Mouse (Mus musculus): Measurements from ENCODE around the gene Eipr1.
"Not testable (repeated sequence)": the region's sequence is repeated elsewhere in the genome, so short reads cannot be mapped to it uniquely, and the experiment has no call there.

Gene Eipr1

GRCm38 (mm10) chr12:28875471-28875870 lies 123.9 kb downstream of the Eipr1 start:
- no peak for DNase-seq (ENCODE audit: extremely low spot score, low read depth, low spot score)

DNA sequence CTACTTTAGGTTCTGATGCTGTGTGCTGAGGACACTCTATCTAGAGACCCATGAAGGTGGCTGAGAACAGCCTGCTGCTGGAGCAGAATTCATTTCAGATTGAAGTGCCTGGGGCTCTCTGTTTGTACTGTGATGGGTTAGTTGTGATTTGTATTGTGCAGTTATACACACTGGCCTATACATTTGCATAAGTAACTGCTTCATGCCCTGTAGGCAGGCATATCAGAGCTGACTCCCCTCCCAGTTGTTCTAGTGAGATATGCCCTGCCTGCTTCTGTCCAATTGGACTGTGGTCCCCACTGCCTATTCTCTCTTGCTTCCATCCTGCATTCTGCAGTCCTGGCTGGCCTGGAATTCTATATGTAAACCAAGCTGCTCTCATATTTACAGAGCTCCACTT lies 128.9 kb downstream of the Eipr1 start:
- DNase-seq (ENCODE audit: extremely low spot score, low read depth, low spot score) = no peak

DNA sequence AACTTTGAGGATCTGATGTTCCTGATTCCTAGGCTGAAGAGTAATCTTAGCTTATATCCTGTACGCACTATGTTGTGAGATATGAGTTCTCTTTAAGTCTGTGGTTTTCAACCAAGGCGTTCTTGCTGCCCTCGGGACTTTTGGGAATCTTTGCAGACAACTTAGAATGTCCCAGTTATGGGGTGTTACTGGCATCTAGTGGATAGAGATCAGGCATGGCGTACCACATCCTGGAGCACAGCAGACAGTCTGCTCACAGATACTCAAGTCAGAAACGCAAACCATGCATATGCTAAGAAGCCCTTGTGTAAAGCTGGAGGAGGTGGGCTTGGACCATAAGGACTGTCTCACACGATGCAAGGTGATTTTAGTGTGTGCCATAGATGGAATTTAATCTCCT lies 136.1 kb downstream of the Eipr1 start:
- DNase-seq (ENCODE audit: extremely low spot score, low read depth, low spot score) = no peak

DNA sequence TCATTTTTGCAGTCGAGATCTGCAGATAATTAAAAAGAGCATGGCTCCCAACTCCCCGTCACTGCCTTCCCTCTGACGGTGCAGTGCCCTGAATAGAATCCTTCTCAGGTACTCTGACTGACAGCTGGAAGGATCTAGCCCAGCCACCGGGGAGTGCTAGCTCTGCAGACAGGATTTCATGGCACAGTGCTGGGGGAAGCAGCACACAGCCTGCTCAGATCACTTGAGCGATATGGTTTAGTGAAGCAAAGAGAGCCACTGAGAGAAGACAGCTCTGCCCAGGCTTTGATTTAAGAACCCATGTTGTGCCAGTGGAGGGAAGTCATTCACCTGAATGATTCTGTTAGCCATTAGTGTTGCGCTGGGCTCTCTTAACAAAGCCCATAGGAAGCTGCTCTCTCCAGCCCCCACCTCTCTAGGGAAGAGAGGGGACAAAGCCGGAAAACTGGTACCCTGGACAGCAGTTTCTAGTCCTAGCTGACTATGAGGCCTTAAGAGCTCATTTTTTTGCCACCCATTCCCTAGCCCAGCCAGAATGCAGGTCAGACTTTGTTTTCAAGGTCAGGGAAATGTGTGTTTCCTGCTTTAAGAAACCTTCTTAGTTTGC lies 137.6 kb downstream of the Eipr1 start:
- no peak for DNase-seq (ENCODE audit: extremely low spot score, low read depth, low spot score)

DNA sequence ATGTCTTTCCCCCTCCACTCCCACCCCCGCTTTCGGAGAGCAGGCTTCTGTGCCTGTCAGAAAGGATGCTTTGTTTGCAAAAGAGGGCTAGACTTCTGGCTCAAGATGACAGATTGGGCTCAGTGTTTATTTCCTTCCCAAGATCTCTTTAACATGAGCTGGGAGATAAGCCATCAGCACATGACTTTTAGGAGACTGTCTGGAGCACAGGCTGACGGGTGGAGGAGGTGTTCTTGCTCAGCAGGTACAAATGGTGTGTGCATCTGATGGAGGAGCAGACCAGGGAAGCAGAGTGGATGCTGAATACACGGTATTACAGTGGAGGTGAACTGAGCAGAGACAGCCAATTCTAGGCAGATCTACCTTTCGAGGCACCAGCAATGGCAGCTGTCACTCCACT lies 139.9 kb downstream of the Eipr1 start:
- no peak for DNase-seq (ENCODE audit: extremely low spot score, low read depth, low spot score)

GRCm38 (mm10) chr12:28896577-28896976 lies 145.0 kb downstream of the Eipr1 start:
- DNase-seq (ENCODE audit: extremely low spot score, low read depth, low spot score) = no peak

GRCm38 (mm10) chr12:28898307-28898706 lies 146.7 kb downstream of the Eipr1 start:
- DNase-seq (ENCODE audit: extremely low spot score, low read depth, low spot score) = no peak

DNA sequence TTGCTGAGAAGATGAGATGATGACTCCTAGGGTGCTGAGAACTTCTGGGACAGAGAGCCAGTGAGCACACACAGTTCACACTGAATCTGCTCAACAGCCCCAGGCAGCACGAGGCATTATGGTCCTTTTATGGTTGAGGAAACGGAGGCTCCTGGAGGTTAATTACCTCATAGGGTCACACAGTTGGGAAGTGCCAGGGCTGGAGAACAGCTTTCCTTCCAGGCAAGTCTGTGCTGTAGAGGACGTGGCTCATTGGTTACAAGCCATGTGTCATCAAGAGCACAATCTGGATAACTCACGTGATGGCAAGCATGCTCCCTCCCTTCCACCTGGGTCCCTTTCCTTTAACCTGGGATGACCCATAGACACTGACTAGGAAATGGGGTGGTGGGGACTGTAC lies 148.1 kb downstream of the Eipr1 start:
- DNase-seq (ENCODE audit: extremely low spot score, low read depth, low spot score) = no peak

DNA sequence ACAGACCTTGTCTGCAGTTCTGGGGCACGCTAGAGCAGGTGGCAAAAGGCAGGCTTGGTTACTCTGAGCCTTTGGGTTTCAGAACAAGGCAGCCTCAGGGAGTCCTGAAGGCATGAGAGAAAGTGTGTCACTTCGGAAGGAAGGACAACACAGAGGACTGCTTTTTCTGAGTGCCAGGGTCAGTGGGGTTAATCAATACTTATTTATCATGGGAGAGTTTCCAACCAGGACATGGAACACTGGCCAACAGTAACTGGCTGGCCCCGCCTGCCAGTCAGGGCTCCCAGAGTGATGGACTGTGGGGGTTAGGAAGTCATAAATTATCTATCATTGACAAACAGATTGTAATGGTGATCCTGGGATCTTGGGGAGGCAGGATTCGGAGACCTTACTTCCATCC lies 148.7 kb downstream of the Eipr1 start:
- no peak for DNase-seq (ENCODE audit: extremely low spot score, low read depth, low spot score)

GRCm38 (mm10) chr12:28902132-28902531 lies 150.5 kb downstream of the Eipr1 start:
- no peak for DNase-seq (ENCODE audit: extremely low spot score, low read depth, low spot score)

DNA sequence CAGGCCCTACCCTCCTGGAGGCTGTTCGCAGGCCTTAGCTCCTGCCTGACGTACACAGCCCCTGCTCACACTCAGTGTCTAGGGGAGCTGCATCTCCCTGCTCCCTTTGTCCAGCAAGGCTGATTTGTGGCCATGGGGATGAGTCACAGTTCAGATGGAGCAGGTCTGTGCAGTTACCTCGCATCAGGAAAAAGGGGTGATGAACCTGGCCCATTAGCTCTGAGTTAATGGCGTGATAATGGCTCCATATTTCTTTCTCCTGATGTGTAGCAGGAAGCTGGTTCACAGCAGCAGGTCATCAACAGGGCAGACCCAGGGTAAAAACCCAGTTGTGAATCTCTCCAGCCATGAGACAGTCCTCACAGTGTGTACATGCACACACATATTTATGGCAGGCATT lies 151.5 kb downstream of the Eipr1 start:
- DNase-seq (ENCODE audit: extremely low spot score, low read depth, low spot score) = no peak

GRCm38 (mm10) chr12:28905486-28905885 lies 153.9 kb downstream of the Eipr1 start:
- no peak for DNase-seq (ENCODE audit: extremely low spot score, low read depth, low spot score)

GRCm38 (mm10) chr12:28906016-28906415 lies 154.4 kb downstream of the Eipr1 start:
- no peak for DNase-seq (ENCODE audit: extremely low spot score, low read depth, low spot score)

DNA sequence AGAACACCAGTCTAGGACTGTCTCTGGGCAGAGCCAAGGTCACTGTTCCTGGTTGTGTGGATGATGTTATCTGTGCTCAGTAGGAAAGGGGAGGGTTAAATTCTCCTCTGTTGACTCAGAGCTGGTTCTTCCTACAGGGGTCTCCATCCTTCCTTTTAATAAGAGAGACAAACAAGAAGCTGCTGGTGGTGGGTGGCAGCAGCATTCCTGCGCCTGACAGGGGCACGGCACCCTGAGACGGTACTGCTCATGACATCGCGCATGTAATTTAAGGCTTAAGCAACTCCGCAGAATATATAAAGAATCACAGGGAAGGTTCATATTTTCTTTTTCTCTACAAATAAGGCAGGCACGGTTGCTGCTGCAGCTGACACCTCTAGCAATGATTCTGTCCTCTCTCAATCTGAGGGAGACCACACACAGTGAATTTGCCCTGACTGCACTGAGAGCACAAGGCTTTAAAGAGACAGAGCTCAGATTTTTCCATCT lies 155.2 kb downstream of the Eipr1 start:
- no peak for DNase-seq (ENCODE audit: extremely low spot score, low read depth, low spot score)

DNA sequence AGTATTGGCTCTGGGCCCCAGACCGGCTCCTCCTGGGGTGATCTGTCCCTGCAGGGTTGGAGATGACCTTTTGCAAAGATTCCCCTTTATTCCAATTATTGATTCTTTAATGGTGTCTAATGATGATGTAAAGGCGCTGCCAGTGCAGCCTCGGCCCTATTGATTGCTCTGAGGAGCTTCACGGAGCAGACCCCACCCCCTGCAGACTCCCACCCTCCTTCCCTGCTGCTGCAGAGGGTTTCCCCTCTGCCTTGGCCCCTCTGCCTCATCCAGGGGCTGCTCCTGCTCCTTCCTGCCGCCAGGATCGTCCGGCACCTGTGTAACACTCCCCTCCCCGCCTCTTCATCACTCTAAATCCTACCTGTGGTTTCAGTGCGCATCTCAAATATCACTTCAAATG lies 156.2 kb downstream of the Eipr1 start:
- DNase-seq (ENCODE audit: extremely low spot score, low read depth, low spot score) = no peak

- DNase-seq (ENCODE audit: extremely low spot score, low read depth, low spot score) = no peak
These were observed 158.2 kb downstream of the Eipr1 start for GRCm38 (mm10) chr12:28909851-28910250.

- DNase-seq (ENCODE audit: extremely low spot score, low read depth, low spot score) = no peak
These were observed 159.0 kb downstream of the Eipr1 start for GRCm38 (mm10) chr12:28910568-28910967.

DNA sequence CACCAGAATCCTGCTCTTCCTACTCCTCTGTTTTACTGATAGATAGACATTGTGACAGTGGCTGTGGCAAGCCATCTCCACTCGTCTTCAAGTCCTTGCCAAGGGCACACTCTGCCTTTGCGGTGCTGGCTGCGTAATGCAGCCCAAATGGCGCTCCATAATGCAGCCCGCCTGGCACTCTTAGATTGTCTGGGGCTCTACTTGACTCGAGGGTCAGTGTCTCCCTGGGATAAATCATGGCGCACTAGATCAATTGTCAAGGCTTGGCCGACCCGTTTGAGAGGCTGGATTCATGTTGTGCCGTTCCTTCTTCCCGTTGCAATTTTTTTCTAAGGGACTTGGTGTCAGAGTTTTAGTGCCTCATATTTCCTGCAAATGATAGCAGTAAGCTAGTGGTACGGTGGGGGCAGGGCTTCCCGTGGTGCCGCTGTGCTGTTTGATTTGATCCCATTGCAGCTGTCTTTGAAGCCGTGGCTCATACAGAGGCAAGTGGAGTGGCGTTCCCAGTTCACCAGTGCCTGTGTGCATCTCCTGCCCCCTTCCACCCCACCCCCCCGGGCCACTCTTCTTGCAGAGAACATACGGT lies 160.8 kb downstream of the Eipr1 start:
- no peak for DNase-seq (ENCODE audit: extremely low spot score, low read depth, low spot score)

DNA sequence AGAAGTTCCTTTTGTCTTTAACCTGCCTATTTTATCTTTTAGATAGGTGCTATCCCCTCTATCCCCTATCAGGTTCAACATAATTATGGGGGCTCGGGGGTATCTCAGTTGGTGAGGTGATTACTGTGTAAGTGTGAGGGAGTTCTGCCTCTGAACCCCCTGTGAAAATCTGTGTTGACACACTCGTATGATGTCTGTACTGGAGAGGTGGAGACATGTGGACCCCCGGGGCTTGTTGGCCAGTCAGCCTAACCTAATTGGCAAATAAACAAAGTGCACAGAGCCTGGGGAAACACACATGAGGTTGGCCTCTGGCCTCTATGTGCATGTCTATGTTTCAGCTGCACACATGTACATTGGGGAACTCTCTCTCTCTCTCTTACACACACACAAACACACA lies 161.5 kb downstream of the Eipr1 start:
- DNase-seq (ENCODE audit: extremely low spot score, low read depth, low spot score) = no peak

DNA sequence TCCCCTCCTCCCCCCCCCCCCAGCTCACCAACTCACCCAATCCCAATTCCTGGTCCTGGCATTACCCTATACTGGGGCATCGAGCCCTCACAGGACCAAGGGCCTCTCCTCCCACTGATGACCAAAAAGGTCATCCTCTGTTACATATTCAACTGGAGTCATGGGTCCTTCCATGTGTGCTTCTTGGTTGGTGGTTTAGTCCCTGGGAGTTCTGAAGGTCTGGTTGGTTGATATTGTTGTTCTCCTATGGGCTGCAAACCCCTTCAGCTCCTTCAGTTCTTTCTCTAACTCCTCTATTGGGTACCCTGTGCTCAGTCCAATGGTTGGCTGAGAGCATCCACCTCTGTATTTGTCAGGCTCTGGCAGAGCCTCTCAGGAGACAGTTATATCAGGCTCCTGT lies 162.5 kb downstream of the Eipr1 start:
- DNase-seq (ENCODE audit: extremely low spot score, low read depth, low spot score) = not testable (repeated sequence)
